Mouse (Mus musculus) thymus, adult 2 months (tissue): Measurements from ENCODE around the gene Gm48551. TPM values are rescaled to one million over a fixed set of nuclear protein-coding genes. Genes with fewer than 3 reads are reported as not detected.
A peak's percentile ranks its signal among the peaks of the same experiment; 100 is the strongest.

Experiments
- DNase-seq: peaks from one replicate; pipeline ENCODE4 v3.0.0; 2021
- H3K27ac ChIP-seq: fragments of 200-500 bp; 2 replicates; pipeline ENCODE4 v1.5.1; 2012; ENCODE audit warnings: low read length, control low read depth; ENCODE audit not compliant: control insufficient read depth, insufficient read depth
- H3K27me3 ChIP-seq: fragments of 200-500 bp; 2 replicates; pipeline ENCODE4 v1.6.1; 2012; ENCODE audit warnings: mild to moderate bottlenecking, low read length, moderate library complexity, mixed read lengths; ENCODE audit not compliant: control insufficient read depth, insufficient read depth
- H3K36me3 ChIP-seq: fragments of 200-500 bp; 2 replicates; pipeline ENCODE4 v1.6.1; 2012; ENCODE audit warnings: mild to moderate bottlenecking, low read length, moderate library complexity; ENCODE audit not compliant: control insufficient read depth, insufficient read depth
- H3K4me1 ChIP-seq: fragments of 200-500 bp; replicated peaks from 2 replicates; pipeline ENCODE4 v1.6.1; 2012; ENCODE audit warnings: low read length; ENCODE audit not compliant: control insufficient read depth, insufficient read depth
- H3K4me3 ChIP-seq: fragments of 200-500 bp; 2 replicates; pipeline ENCODE4 v1.5.1; 2012; ENCODE audit warnings: mild to moderate bottlenecking, low read length, control low read depth, moderate library complexity; ENCODE audit not compliant: control insufficient read depth, insufficient read depth
- CTCF ChIP-seq: fragments of 200-500 bp; IDR thresholded peaks from 2 replicates; pipeline ENCODE4 v1.5.1; 2012; ENCODE audit warnings: mild to moderate bottlenecking, control low read depth, low read length, moderate library complexity, borderline replicate concordance; ENCODE audit not compliant: control insufficient read depth, poor library complexity, insufficient read depth; ENCODE audit errors: extremely low read depth
- POLR2A ChIP-seq: fragments of 200-500 bp; IDR thresholded peaks from 2 replicates; pipeline ENCODE4 v1.6.1; 2012; ENCODE audit warnings: mild to moderate bottlenecking, low read length, control low read depth, moderate library complexity; ENCODE audit not compliant: control insufficient read depth, poor library complexity, insufficient read depth; ENCODE audit errors: extremely low read depth
- WGBS: fragments of 180-500 bp; shearing (Covaris S2); methylation state at CpG from one replicate; pipeline ENCODE4 v1.1.7; 2018; 5-methylcytosine and 5-hydroxymethylcytosine counted together
- polyA plus RNA-seq: library from polyadenylated mRNA; depleted of rRNA; stranded (reverse); fragments of >200 nt; gene quantifications from 2 replicates; pipeline ENCODE4 v1.2.3, GENCODE M21; 2012

Gm48551 gene
- polyA plus RNA-seq, 1 experiment = 5.3 TPM

- Histone ChIP-seq H3K4me3 (peak within 1 kb of the TSS; percentile 73), H3K27ac (peak within 1 kb of the TSS; percentile 36; the same call in 1 of the 2 replicates), H3K27me3 (no peaks in the 10 kb centered on the region), H3K4me1 (peaks cover 28% of the 10 kb centered on the region), H3K36me3 (no peaks in the 10 kb centered on the region)
- 1% methylated on average over 58 of the region's 59 CpGs for whole genome bisulfite sequencing
- TF ChIP-seq CTCF (no peak), POLR2A (no peak)
- no peak for DNase-seq
Observed at GRCm38 (mm10) chr10:81377793-81378552, 6.3 kb upstream of the Gm48551 start, which contains the start of gene Fzr1. Gene Fzr1, minus strand, starts transcription at chr10:81378516.

GRCm38 (mm10) chr10:81378553-81379182, 5.6 kb upstream of the Gm48551 start:
- Histone ChIP-seq H3K4me3 (peak overlapping the region; percentile 59), H3K27me3 (no peaks in the 10 kb centered on the region), H3K27ac (peak overlapping the region; percentile 36; the same call in 1 of the 2 replicates), H3K36me3 (no peaks in the 10 kb centered on the region), H3K4me1 (peaks cover 28% of the 10 kb centered on the region)
- TF ChIP-seq CTCF (0 out of 2 replicates have a peak, but pooled peaks have one; percentile 39), POLR2A (peak; percentile 81)
- peak; percentile 100 for DNase-seq
- under 1% methylated on average over 46 of the region's 46 CpGs for WGBS

GRCm38 (mm10) chr10:81379183-81379553, 5.1 kb upstream of the Gm48551 start:
- peak overlapping the region; percentile 36; the same call in 1 of the 2 replicates for H3K27ac ChIP-seq
- H3K4me3 ChIP-seq = peak overlapping the region; percentile 59

GRCm38 (mm10) chr10:81379809-81380378, 4.4 kb upstream of the Gm48551 start:
- Histone ChIP-seq H3K36me3 (no peaks in the 10 kb centered on the region), H3K4me3 (no peak overlapping the region), H3K27me3 (no peaks in the 10 kb centered on the region), H3K4me1 (peaks cover 32% of the 10 kb centered on the region), H3K27ac (no peak overlapping the region)
- WGBS = 75% methylated on average over 6 of the region's 6 CpGs
- TF ChIP-seq CTCF (no peak), POLR2A (no peak)
- no peak for DNase-seq

More at GRCm38 (mm10) chr10:81379183-81379553, 5.1 kb upstream of the Gm48551 start:
- Histone ChIP-seq H3K4me1 (peaks cover 28% of the 10 kb centered on the region), H3K27me3 (no peaks in the 10 kb centered on the region), H3K36me3 (no peaks in the 10 kb centered on the region)
- WGBS = 61% methylated on average over 3 of the region's 3 CpGs
- no peak for DNase-seq
- no peak for TF ChIP-seq CTCF
- no peak for TF ChIP-seq POLR2A

GRCm38 (mm10) chr10:81382039-81382438, 2.2 kb upstream of the Gm48551 start:
- peaks cover under 1% of the 10 kb centered on the region; the same call in 1 of the 2 replicates for H3K36me3 ChIP-seq
- TF ChIP-seq CTCF = no peak
- TF ChIP-seq POLR2A = no peak
- H3K4me1 ChIP-seq = peaks cover 34% of the 10 kb centered on the region
- no peak overlapping the region for H3K4me3 ChIP-seq
- DNase-seq = no peak
- 4% methylated on average over 5 of the region's 5 CpGs for WGBS
- H3K27ac ChIP-seq = peak overlapping the region; percentile 6; the same call in 1 of the 2 replicates
- H3K27me3 ChIP-seq = no peaks in the 10 kb centered on the region

GRCm38 (mm10) chr10:81384605-81384982, 328 bp downstream of the Gm48551 start:
- H3K27me3 ChIP-seq = no peaks in the 10 kb centered on the region
- under 1% methylated on average over 19 of the region's 19 CpGs for WGBS
- H3K36me3 ChIP-seq = peaks cover 10% of the 10 kb centered on the region
- H3K4me1 ChIP-seq = peaks cover 21% of the 10 kb centered on the region
- H3K4me3 ChIP-seq = peak overlapping the region; percentile 68
- peak overlapping the region; percentile 17; the same call in 1 of the 2 replicates for H3K27ac ChIP-seq
- TF ChIP-seq CTCF (no peak), POLR2A (no peak)
- no peak for DNase-seq
